Mouse (Mus musculus) inflammation-experienced regulatory T-cells (primary cell): ENCODE results near the gene Sox8. TPM values are rescaled to one million over a fixed set of nuclear protein-coding genes. Genes with fewer than 3 reads are reported as not detected.

Experiments used
- polyA plus RNA-seq, 2 experiments: library from polyadenylated mRNA; unstranded; fragments of 100-300 nt; shearing (Covaris generic); gene quantifications; one replicate each; pipeline ENCODE4 v1.2.1; 2017

The Sox8 gene
- 1 to 10 TPM in 1 of 2 experiments, not detected in 1; 1.3 TPM for polyA plus RNA-seq

DNA sequence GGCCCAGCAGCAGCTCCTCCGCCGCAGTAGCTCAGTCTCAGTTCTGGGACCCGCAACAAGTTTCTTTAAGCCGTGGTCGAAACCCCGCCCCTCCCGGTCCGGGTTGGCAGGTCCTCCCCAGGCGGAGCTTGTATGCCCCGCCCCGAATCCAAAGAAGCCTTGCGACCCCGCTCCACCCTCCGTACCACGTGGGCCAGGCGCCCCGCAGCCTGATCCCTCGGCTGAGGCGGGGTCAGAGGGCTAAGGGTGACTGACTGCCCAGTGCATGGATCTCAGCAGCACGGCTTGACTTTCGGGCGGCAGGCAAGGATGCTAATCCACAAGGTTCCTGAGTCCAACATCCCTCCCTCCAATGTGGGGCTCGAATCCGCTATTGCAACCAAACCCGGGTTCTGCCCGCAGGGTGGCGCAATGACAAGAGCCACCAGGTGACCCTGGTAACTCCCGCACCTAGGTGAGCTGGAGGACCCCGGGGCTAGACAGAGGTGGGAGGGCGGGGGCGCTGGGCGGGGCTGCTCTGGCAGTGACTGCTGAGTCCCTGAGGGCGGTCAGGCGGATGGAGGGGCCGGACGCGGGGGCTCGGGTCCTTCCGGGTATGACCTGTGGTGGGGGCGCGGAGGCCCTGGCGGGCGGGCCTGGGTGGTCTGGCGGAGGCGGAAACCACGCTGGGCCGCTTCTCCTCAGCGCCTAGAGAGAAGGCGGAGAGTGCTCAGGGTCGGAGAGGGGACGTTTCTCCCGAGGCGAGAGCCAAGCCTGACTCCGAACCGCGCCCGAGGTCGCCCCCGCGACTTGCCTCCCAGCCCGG lies at the start of gene Sox8:
Gene Sox8, minus strand, starts transcription at position 39 of the 805 bp plus-strand sequence.

GRCm38 (mm10) chr17:25578920-25579319 lies 8.4 kb upstream of the Sox8 start, which contains the start of gene Lmf1:
Gene Lmf1, plus strand, starts transcription at chr17:25579085.

Other genes starting within 250 kb of the Sox8 start
- 1 to 10 TPM in 1 of 2 experiments, under 1 TPM in 1; 0.33 to 5.1 TPM for gene Tpsab1, start 225.1 kb downstream of the Sox8 start, polyA plus RNA-seq
- not detected for gene Tpsb2, start 204.4 kb downstream of the Sox8 start, polyA plus RNA-seq
- gene Tpsg1, start 201.4 kb downstream of the Sox8 start, polyA plus RNA-seq: not detected
- gene Cacna1h, start 136.9 kb downstream of the Sox8 start, polyA plus RNA-seq: under 1 TPM in 1 of 2 experiments, not detected in 1; 0.12 TPM
- not detected for gene Tekt4, start 116.1 kb downstream of the Sox8 start, polyA plus RNA-seq
- gene Sstr5, start 73.4 kb downstream of the Sox8 start, polyA plus RNA-seq: not detected
- gene Lmf1, start 8.4 kb upstream of the Sox8 start, polyA plus RNA-seq: 10 to 100 TPM; 23.7 to 34.3 TPM
- gene Gng13, start 146.5 kb upstream of the Sox8 start, polyA plus RNA-seq: not detected
- 10 to 100 TPM in 1 of 2 experiments, 1 to 10 TPM in 1; 3.8 to 12.3 TPM for gene Chtf18, start 156.7 kb upstream of the Sox8 start, polyA plus RNA-seq
- gene Rpusd1, start 157.0 kb upstream of the Sox8 start, polyA plus RNA-seq: 10 to 100 TPM; 13.9 to 16.7 TPM
- under 1 TPM in 1 of 2 experiments, not detected in 1; 0.73 TPM for gene Mslnl, start 165.4 kb upstream of the Sox8 start, polyA plus RNA-seq
- gene Msln, start 183.7 kb upstream of the Sox8 start, polyA plus RNA-seq: under 1 TPM in 1 of 2 experiments, not detected in 1; 0.98 TPM
- gene Narfl, start 203.1 kb upstream of the Sox8 start, polyA plus RNA-seq: 10 to 100 TPM; 27.7 to 32.5 TPM
- 10 to 100 TPM; 34.3 to 47.7 TPM for gene Haghl, start 215.0 kb upstream of the Sox8 start, polyA plus RNA-seq
- 1 to 10 TPM in 1 of 2 experiments, under 1 TPM in 1; 0.89 to 1.4 TPM for gene Ccdc78, start 215.9 kb upstream of the Sox8 start, polyA plus RNA-seq
- 100 to 1,000 TPM; 231 to 239 TPM for gene Fam173a, start 222.2 kb upstream of the Sox8 start, polyA plus RNA-seq
- gene AC134908.4, start 225.0 kb upstream of the Sox8 start, polyA plus RNA-seq: 1 to 10 TPM in 1 of 2 experiments, not detected in 1; 1.1 TPM
- gene Metrn, start 226.4 kb upstream of the Sox8 start, polyA plus RNA-seq: 10 to 100 TPM; 34.1 to 40.4 TPM
- under 1 TPM; 0.16 to 0.60 TPM for gene Fbxl16, start 238.4 kb upstream of the Sox8 start, polyA plus RNA-seq